Mouse (Mus musculus) heart, adult 18-20 months (tissue): Measurements from ENCODE around the gene Zbtb32. TPM values are rescaled to one million over a fixed set of nuclear protein-coding genes. Genes with fewer than 3 reads are reported as not detected.
A peak's percentile ranks its signal among the peaks of the same experiment; 100 is the strongest.

Source experiments
- DNase-seq, 2 experiments: peaks; one replicate each; pipeline ENCODE4 v3.0.0; 2021 to 2022; ENCODE audit warnings: mixed read lengths in 1 of 2
- long read RNA-seq, 2 experiments: library from polyadenylated mRNA; stranded (forward); transcript quantifications; one replicate each; pipeline ENCODE4 v2.0.0; 2021
- total RNA-seq, 2 experiments: library from RNA; stranded (reverse); gene quantifications; 2 replicates each; pipeline ENCODE4 v1.2.3; 2021

Gene Zbtb32
- total RNA-seq = under 1 TPM in 1 of 2 experiments, not detected in 1; 0.21 TPM
- long read RNA-seq, experiment 1 = 0 reads
- long read RNA-seq, experiment 2 = 0 reads

DNA sequence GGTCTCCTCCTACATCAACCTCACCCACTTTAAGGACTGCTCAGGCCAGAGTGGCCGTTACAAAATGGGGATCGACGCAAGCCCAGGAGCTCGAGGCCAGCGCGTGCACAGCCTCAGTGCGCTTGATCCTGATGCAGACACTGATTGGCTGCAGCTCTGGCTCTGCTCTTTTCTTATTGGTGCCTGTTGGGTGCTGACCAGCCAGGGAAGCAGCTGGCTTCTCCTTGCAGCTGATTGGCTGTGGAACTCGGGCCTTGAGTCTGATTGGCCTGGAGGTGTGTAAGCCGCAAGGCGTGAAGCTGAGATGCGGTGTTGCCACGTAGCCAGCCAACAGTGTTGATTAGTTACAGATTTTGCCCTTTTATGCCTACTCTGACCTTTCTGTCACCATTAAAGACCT, at the start of gene Zbtb32:
TSS of gene Zbtb32 (minus strand) at position 124 of the 400 bp plus-strand sequence.
- no peak for DNase-seq

DNA sequence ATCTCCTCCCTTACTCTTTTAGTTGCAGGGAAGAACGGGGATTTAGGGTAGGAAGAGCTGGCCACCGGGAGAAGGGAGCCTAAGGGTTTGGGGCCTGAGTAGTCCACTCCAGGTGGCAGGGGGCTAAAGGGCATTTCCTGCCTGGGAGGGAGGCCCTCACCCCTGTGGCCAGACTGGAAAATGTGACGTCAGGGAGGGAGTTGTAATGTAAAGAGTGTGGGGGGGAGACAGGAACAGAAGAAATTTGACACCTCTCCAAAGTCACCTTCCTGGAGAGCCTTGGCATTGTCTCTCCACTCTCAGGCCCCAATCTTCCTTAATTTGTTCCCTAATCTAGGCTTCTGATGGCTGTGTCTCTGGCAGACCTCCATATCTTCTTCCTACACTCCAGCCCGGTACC, 40.4 kb upstream of the Zbtb32 start:
- no peak for DNase-seq

DNA sequence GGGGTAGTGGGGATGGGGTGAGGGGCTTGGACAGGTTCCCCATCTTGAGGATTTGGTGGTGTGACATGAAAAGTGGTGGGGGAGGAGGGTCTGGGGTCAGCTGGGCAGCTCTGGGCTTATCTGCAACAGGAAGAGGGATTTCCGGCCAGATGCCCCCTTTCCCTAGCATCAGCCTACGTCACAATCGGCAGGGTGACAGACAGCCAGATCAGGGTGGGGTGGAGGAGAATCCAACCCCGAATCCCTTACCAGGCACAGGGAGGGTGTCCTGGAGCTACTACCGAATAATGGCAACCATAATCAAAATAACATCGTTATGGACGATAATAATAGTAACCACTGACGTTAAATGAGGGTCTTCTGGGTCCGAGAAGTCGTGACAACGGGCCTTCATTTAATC, 37.7 kb upstream of the Zbtb32 start:
- DNase-seq = no peak

DNA sequence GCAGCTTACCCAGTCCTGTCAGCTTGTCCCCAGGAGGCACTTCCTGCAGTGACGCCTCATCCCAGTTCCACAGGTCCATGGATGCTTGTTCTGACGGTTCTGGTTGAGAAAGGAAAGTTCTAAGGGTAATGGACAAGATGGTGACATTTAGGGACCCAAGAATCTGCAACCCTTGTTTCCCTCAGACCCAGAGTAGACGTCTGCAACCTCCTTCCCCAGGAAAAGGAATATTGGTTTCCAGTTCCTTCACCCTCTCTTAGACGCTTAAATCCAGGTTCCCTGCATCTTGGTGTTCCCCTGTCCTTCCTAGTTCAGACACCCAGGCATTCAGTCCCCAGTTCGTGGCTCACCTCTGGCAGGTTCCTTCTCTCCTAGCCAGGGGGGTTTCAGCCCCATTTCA, 37.0 kb upstream of the Zbtb32 start, which contains the start of gene Etv2:
TSS of gene Etv2 (minus strand) at position 101 of the 400 bp plus-strand sequence.
- no peak for DNase-seq

DNA sequence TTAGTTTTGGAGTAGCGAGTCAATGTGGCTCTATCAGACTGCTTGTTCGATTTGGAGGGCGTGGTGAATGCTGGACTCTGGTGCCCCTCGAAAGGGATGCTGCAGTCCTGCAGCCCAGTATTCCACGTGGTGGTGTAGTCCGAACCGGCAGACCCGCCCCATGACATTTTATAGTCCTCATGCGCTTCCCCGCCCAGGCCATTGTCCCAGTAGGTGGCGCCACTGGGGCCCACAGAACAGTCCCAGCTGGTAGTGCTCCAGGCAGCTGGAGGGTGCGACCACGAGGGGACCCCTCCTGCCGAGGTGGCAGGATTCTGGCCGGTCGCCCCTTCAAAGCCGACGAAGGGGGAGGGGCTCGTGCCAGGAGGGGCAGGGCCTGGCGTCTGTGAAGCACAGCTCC, 35.9 kb upstream of the Zbtb32 start:
- peak; percentile 18 to 28 for DNase-seq

DNA sequence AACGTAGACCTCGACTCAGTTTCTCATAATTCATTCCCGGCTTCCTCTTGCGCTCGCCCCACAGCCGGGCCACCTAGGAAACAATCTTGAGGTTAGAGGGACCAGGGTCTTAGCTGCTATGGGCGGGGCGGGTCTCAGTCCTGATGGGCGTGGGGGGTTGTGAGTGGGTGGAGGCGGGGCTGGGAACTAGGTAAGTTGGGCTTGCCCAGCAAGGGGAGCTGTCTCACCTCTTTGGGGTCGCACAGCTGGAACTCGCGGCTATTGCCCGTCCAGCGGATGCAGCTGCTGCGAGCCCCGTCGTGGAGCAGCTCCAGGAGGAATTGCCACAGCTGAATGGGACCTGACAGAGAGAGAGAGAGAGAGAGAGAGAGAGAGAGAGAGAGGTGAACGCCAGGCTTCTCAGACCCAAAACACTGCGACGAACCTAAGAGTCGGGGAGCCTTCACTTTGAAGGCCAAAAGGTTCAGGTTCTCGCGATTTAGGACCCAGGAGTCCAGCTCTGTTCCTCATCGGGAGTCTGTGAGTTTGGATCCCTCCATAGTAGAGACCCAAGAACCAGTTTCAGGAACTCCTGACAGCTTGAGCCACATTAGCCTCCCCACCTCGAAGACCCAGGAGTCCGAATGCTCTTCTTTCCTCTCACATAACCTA, 35.2 kb upstream of the Zbtb32 start:
- no peak for DNase-seq

DNA sequence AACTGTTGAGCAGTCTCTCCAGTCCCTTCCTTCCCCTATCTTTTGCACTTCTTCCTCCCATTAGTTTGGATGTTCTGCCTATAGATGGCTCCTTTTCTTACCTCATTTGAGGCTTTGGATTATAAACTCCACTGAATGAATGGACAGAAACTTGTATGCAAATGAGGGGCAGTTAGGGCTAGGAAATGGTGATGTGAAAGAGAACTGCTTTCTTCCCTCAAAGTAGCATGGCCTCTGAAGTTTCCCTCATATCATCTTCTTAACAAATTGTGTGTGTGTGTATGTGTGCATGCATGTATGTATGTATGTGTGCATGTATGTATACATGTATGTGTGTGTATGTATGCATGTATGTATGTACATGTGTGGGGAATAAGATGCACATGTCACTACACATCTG, 30.3 kb upstream of the Zbtb32 start:
- no peak for DNase-seq

DNA sequence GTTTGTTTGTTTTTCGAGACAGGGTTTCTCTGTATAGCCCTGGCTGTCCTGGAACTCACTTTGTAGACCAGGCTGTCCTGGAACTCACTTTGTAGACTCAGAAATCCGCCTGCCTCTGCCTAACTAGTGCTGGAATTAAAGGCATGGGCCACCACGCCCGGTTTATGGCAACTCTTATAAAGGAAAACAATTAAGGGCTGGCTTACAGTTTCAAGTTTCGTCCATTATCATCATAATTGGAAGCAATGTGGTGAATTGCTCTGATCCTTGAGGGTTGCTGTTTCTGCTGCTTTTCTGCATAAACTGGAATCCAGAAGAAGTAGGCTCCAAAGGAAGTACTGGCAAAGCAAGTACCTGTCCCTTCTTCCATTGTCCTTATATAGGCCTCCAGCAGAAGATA, 27.9 kb upstream of the Zbtb32 start:
- DNase-seq = no peak

DNA sequence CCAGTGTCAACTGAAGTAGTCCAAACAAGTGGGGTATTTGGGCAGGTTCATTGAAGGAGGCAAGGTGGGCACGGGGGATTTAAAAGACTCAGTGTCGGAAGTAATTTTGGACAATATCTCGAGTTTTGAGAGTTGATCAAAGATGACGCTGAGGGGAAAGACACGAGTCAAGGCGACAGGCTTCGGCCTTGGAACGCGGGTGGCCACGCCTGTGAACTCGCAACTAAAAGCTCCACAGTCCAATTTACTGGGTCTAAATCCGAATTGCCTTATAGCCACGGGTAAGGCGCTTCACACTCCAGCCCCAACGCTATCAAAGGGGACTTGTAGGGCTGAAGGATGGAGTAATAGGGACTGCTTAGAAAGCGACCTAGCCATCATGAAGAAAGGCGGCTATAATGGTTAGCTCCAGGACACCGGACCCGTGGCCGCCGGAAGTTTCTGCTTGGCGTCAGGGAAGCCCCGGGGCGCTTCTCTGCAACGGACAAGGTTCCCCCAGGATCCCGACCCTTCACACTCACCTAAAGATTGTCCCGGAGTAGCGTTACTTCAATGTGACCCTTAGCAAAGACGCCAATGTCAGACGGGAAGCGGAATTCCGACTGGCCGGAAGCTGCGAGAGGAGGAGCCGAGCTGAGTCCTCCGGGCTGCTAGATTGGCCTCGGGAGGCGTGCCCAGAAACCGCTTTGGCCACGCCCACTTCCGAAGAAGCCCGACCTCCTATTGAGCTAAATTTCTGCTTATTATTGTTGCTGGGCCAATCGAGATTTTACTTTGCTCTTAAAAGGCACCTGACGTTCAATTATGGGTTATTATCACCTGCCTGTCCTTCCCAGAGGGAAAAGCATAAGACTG, 27.0 kb upstream of the Zbtb32 start, which contains the start of gene Cox6b1:
TSS of gene Cox6b1 (minus strand) at position 622 of the 855 bp plus-strand sequence.
- DNase-seq = peak; percentile 91 to 94

DNA sequence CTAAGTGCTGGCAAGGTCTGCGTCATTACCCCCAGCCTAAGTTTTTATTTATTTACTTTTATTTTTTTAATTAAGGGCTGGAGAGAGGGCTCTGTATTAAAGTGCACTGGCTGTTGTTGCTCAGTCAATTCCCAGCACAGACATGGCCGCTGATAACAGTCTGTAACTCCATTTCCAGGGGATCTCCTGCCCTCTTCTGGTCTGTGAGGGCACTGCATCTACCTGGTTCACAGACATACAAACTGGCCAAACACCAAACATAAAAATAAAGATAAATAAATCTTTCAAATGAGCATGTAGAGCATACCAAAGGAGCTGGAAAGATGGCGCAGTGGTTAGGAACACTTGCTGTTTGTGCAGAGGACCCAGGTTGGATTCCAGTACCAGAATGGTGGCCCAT, 20.5 kb upstream of the Zbtb32 start:
- peak in 1 of 2 experiments; percentile 38 for DNase-seq

DNA sequence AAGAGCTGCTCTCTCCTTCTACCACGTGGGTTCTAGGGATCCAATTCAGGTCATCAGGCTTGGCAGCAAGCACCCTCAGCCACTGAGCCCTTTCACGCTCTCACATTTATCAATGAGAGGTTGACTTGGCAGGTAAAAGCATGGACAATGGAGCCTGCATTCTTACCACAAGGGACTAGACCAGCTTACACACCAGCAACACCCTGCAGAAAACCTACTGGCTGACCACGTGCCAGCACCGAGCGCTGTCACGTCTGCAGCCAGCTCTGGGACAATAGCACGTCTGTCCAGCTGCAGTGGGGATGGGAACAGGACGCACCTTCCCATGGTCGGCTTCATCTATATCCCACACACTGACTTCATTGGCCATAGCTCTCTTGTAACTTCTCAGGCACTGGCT, 19.9 kb upstream of the Zbtb32 start:
- DNase-seq = peak in 1 of 2 experiments; percentile 37

DNA sequence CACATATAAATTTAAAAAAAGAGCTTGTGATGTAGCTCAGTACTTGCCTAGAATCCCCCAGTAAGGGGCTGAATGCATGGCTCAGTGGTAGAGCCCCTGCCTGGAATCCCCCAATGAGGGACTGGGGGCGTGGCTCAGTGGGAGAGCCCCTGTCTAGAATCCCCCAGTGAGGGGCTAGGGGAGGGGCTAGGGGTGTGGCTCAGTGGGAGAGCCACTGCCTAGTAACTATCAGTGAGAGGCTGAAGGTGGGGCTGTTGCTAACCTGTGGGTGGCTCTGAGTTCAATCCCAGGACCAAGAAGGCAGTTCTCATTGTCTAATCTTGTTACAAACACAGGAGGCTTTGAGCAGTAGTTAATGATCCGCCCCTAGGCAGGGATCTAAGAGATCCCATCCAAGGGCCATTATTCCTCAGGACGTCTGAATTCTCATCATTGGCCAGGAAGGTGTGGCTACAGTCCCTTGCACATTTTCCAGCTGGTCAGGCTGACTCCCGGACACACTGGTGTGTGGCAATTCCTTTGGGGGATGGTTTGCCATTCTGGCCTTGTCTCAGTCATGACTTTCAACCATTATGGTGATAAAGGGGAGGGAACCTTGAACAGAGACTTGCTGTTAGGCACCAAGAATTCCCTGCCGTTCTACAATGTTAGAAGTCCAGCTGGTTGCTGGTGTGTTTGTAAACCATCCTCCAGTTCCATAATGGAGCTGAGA, 16.5 kb upstream of the Zbtb32 start:
- no peak for DNase-seq

DNA sequence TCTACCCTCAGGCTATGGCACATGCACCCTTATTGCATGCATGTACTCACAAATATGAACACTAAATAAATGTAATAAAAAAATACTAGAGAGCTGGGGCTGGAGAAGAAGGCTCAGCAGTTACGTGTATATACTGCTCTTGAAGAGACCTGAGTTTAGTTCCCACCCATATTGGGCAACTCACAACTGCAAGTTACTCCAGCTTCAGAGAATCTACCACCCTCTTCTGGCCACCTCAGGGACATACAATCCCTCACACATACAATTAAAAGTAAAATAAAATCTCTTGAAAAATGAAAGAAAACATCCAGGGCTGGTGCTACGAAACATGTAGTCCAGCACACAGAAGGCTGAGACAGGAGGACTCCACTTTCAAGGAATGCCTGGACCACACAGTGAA, 15.7 kb upstream of the Zbtb32 start:
- DNase-seq = no peak

DNA sequence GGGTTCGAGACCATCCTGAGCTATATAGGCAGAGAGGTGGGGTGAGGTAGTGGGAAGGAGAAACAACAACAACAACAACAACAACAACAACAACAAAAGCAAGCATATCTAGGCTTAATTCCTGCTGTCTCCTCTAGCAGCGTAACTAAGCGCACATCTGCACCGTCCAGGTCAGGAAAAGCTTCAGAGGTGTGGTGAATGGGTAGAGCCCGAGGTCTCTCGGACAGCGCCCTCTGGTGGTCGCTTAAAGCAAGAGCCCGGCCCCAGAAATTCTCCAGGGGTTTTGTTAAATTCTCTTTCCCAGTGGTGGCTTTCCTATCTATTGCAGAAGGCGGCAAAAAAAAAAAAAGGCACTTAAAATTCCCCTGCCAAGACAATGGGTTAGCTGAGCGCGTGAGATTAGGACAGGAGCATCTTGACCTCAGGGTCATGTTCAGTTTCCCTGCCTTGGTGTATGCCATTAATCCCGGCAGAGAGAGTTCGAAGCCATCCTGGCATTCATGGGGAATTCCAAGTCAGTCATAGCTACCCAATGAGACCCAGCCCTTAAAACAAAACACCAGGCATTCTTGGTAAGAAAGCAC, 14.9 kb upstream of the Zbtb32 start:
- peak; percentile 45 to 70 for DNase-seq

DNA sequence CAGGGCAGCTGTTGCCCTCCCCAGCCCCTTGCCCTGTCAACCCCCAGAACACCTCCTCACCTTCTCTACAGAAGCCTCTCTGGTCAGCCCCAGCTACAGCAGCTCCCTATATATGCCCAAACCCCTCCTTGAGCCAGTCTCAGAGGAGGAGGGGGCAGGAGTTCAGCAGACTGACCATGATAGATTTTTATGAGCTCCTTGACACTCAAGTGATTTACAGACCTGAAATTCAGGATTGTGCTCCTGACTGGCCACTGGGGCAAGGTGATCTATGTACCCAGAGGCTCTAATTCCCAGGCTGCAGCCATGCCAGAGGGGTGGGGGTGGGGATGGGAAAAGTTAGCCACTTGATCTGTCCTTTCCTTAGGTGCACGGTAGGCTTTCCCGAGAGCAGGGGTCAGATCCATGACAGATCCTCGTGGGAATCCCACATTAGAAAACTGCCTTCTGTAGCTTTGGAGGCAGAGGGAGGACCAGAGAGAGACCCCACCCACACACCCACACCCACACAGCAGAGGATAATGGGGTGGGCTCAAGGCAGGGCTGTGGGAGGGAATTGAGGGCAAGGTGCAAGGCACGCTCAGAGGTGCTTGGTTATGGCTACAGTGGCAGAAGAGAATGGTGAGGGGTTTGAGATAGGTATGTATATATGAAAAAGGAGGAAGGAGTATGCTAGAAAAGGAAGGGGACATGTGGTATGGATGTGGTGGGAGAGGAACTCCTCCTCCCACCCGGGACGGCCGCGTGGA, 14.1 kb upstream of the Zbtb32 start, which contains the start of gene Upk1a:
TSS of gene Upk1a (minus strand) at position 194 of the 749 bp plus-strand sequence.
- DNase-seq = no peak

DNA sequence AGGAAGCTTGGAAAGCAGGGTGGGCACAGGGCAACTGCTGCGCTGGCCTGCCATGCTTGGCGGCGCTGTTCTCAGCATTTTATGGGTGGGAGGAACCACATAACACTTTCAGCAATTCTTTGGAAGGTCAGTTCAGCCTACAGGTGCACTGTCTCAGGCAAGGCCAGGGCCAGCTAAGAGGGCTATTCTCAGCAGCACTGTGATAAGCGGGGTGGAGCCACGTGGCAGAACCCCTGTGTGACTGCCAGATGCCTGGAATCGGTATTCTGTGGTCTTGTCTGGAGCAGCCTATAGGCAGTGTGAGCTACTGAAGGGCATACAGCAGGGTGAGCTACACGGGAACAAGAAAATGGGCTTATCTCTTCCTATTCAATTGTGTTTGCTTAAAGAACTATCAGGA, 11.3 kb upstream of the Zbtb32 start:
- peak; percentile 52 to 77 for DNase-seq

DNA sequence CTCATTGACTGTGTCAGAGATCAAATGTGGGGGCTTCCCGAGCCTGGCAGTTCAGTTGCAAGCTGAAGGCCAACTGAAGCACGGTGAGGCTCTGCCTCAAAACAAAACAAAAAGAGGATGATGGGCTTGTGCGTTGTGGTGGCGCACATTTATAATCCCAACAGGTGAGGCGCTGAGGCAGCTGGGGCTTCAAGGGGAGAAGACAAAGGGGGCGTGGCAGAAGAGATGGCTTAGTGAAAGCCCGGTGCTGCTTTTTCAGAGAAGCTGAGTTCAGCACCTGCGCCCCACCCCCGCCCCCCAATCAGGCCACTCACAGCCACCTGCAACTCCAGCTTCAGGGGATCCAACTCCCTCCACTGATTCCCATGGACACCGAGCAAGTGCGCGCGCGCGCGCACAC, 9.8 kb upstream of the Zbtb32 start:
- no peak for DNase-seq

DNA sequence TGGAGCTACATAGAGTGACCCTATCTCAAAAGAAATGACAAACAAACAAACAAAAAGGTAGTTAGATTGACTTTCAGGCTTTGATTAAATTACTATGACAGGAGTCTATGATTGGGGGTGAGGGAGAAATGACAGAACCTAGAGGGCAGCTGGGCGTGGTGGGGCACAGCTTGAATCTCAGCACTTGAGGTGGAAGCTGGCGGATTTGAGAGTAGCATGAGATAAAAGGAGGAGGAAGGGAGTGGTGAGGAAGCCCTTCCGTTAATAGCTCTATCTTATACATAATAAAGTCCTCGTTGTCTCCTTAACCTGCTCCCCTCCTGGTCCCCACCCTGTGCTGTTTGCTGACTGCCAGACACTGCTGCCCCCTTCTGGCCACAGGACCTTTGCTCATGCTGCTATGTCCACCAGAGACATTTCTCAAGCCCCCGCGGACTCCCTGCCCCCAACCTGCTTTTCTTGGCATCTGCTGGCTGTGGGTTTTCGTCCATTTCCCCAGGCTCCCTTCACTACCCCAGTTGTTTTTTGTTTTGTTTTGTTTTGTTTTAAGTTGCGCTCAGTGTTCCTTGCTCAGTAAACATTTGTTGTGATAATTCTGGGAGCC, 9.1 kb upstream of the Zbtb32 start:
- DNase-seq = peak; percentile 39 to 57

DNA sequence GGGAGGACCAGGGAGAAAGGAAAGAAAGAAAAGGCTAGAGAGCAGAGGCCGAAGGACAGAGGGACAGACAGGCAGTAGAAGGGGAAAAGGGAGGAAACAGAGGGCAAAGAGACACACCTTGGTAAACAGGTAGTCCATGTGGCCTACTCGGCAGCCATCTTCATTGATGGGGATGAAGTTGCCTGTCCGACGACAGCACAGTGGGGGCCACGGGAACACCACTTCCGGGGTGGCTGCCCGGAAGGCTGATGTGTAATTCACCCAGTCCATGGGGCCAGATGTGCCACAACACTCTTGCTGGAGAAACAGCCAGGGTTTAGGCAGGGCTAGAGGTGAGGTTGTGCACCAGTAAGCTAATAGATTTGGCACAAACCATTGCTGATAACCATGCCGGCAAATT, 6.2 kb upstream of the Zbtb32 start:
- DNase-seq = no peak

DNA sequence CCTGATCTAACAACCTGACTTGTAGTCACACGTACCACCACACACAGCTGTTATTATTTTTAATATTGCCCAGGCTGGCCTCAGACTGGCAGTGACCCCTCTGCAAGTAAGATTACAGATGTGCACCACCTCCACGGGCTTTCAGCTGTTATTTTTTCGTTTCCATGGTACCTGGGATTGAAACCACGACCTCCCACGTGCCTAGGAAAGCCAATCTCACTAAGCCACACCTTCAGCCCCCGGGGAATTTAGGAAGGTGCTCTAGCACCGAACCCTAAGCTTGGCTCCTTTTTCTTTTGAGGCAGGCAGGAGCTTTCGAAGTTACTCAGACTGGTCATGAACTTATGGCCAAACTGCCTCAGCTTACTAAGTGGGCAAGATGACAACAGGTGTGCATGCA, 5.7 kb upstream of the Zbtb32 start:
- no peak for DNase-seq

DNA sequence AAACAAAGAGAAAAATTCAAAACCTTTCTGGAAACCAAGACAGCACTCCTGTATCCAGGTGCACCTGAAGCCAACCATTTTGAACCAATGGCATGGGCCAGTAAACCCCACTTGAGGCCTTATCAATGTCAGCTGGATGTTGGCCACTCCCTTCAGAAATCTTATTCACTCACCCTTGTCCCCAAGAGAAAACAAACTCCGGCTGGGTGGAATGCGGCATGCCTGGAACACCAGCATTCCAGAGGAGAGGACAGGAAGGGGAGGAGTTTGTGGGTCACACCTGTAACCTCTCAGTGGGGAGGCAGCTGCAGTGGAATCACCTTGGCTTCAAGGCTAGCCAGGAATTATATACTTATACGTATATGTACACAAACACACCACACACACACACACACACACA, 3.9 kb upstream of the Zbtb32 start:
- DNase-seq = no peak
